Comparison of ENCODE assay signal across 28 mouse cellular contexts in genomic region chr17:69821901-69822300, GRCm38 (mm10).
"Had no signal": no experiment of that assay in that cellular context is flagged by ENCODE, and none has a peak within 500 bp of the region (broad histone marks: within the 10 kb centered on the region; RNA-seq: fewer than 3 reads in every experiment).

No protein-coding gene starts in this region.

- DNase-seq: cerebellum, adult 18-20 months; cerebellum, adult 2 months; cerebellum, adult 8-10 months; cerebellum, adult 9-10 months; cerebellum, adult 9-11 months; cerebellum, postnatal 10 days; cerebellum, postnatal 14 days; cerebellum, postnatal 25 days; cerebellum, postnatal 36 days; embryo, embryonic 11 days; gastrocnemius, adult 2 months; gastrocnemius, postnatal 10 days; gastrocnemius, postnatal 14 days; gastrocnemius, postnatal 25 days; gastrocnemius, postnatal 36 days; heart, adult 11 months; heart, adult 18-20 months; heart, adult 2 months had no signal

- ATAC-seq: forebrain, embryonic 13.5 days; forebrain, embryonic 15.5 days; forebrain, embryonic 16.5 days had no signal

- H3K36me3 ChIP-seq: embryonic facial prominence, embryonic 10.5 days; embryonic facial prominence, embryonic 12.5 days; embryonic facial prominence, embryonic 13.5 days; embryonic facial prominence, embryonic 15.5 days; forebrain, embryonic 10.5 days; forebrain, embryonic 12.5 days; forebrain, embryonic 15.5 days had no signal

- H3K4me2 ChIP-seq: embryonic facial prominence, embryonic 12.5 days; embryonic facial prominence, embryonic 13.5 days; embryonic facial prominence, embryonic 15.5 days; forebrain, embryonic 12.5 days; forebrain, embryonic 13.5 days; forebrain, embryonic 15.5 days had no signal

- H3K9me3 ChIP-seq: embryonic facial prominence, embryonic 10.5 days; embryonic facial prominence, embryonic 12.5 days; embryonic facial prominence, embryonic 13.5 days; embryonic facial prominence, embryonic 15.5 days; forebrain, embryonic 10.5 days; forebrain, embryonic 12.5 days; forebrain, embryonic 13.5 days; forebrain, embryonic 15.5 days had no signal

- H3K27me3 ChIP-seq: embryonic facial prominence, embryonic 12.5 days; embryonic facial prominence, embryonic 13.5 days; embryonic facial prominence, embryonic 15.5 days; forebrain, embryonic 12.5 days; forebrain, embryonic 13.5 days; forebrain, embryonic 15.5 days had no signal

- H3K27ac ChIP-seq: embryonic facial prominence, embryonic 10.5 days; embryonic facial prominence, embryonic 12.5 days; embryonic facial prominence, embryonic 13.5 days; embryonic facial prominence, embryonic 15.5 days; forebrain, embryonic 10.5 days; forebrain, embryonic 12.5 days; forebrain, embryonic 13.5 days; forebrain, embryonic 15.5 days; gastrocnemius, adult 2 months; heart, adult 2 months had no signal

- H3K9ac ChIP-seq: embryonic facial prominence, embryonic 12.5 days; embryonic facial prominence, embryonic 13.5 days; embryonic facial prominence, embryonic 15.5 days; forebrain, embryonic 12.5 days; forebrain, embryonic 13.5 days; forebrain, embryonic 15.5 days had no signal

- H3K4me3 ChIP-seq: embryonic facial prominence, embryonic 10.5 days; embryonic facial prominence, embryonic 12.5 days; embryonic facial prominence, embryonic 13.5 days; embryonic facial prominence, embryonic 15.5 days; erythroblast, embryonic 14.5 days; forebrain, embryonic 10.5 days; forebrain, embryonic 12.5 days; forebrain, embryonic 13.5 days; forebrain, embryonic 15.5 days; gastrocnemius, adult 2 months; heart, adult 2 months had no signal

- H3K4me1 ChIP-seq: embryonic facial prominence, embryonic 10.5 days; embryonic facial prominence, embryonic 12.5 days; embryonic facial prominence, embryonic 13.5 days; embryonic facial prominence, embryonic 15.5 days; forebrain, embryonic 10.5 days; forebrain, embryonic 12.5 days; forebrain, embryonic 13.5 days; forebrain, embryonic 15.5 days had no signal
